Mouse (Mus musculus): Measurements from ENCODE around the gene Oxsm.

DNA sequence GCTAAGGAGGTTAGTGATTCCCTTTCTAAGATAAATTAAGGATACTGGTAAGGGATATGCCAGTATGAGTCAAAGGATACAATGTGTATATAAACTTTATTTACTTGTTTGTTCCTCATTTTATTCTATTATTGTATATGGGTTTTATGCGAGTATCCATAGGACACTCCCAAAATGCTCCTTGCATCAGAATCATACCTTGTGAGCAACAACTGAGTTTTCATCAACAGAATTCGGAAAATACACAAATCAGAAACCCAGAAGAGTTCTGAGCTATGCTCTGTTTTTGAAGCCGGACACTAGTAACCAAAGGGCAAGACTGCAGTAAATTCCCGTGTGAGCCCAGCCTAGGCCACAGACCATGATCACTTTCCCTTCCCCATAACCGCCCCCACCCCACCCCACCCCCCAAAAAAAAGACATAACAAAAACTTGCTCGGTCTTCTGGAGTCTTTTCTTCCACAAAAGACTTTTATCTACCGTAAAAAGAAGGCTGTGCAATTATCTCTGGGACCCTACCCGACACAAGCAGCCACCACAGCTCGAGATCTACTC is 928 bp downstream of the Oxsm start:
- TF ChIP-seq CTCF (IDR thresholded peaks at IDR 0.05; ENCODE audit: extremely low read depth, insufficient read depth, insufficient read length, insufficient replicate concordance), result no peak
- no peak for TF ChIP-seq POLR2A (IDR thresholded peaks at IDR 0.05; ENCODE audit: low read depth, low read length)
